8 mouse cellular contexts compared by ENCODE assay signal in the genomic region with DNA sequence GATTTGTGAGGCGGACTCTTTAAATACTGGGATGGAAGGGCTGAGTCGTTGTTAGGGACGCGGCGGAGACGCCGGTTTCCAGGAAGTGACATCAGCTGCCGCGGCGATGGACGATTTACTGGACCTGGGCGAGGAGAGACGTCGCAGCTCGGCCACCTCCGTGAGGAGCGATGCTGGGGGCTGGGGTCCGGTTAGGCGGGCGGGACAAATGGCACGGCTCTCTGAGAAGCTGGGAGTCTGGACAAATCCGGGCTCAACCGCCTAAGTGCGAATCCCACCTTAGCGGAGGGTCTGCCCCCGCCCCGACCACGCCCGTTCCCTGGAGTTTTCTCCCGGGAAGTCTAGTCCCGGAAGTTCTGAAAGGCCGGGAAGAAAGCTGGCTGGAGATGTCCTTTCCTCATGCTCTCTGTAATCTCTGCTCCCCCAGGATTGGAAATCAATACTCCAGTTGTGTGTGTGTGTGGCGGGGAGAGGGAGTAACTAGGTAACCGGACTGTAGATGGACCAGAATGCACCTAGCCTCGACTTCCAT. TPM values are rescaled to one million over a fixed set of nuclear protein-coding genes. Genes with fewer than 3 reads are reported as not detected.
DNase-seq lines count a peak whose midpoint lies in the region; ATAC-seq lines count a peak whose summit lies in the region.

TSS of gene Ift43 (plus strand) at position 61 of the 532 bp plus-strand sequence.

- peak; percentile 41 to 52 for DNase-seq in B cell, adult 2 months
- peak; percentile 46 to 70 for DNase-seq in adrenal gland, postnatal 4 days (ENCODE audit: low spot score in 2 of 2)
- DNase-seq in neural tube, embryonic 11.5 days (ENCODE audit: low spot score), result peak; percentile 90
- DNase-seq in thymus, postnatal 0 days (ENCODE audit: low spot score), result peak; percentile 28

- peaks cover 19% of the 10 kb centered on the region for H3K4me1 ChIP-seq in embryonic facial prominence, embryonic 15.5 days
- H3K4me1 ChIP-seq in heart, embryonic 11.5 days (ENCODE audit: control insufficient read depth, insufficient read depth, low read length), result peaks cover 12% of the 10 kb centered on the region
- peaks cover 18% of the 10 kb centered on the region for H3K4me1 ChIP-seq in kidney, embryonic 15.5 days
- H3K4me1 ChIP-seq in liver, embryonic 12.5 days, result peaks cover 4% of the 10 kb centered on the region; the same call in 1 of the 2 replicates
- H3K4me1 ChIP-seq in neural tube, embryonic 11.5 days (ENCODE audit: control insufficient read depth, insufficient read depth, low read length), result peaks cover 6% of the 10 kb centered on the region

- 0 out of 2 replicates have a peak, but pooled peaks cover 7% of the 10 kb centered on the region for H3K36me3 ChIP-seq in embryonic facial prominence, embryonic 15.5 days
- H3K36me3 ChIP-seq in heart, embryonic 11.5 days (ENCODE audit: control insufficient read depth, insufficient read depth, low read length), result peaks cover 4% of the 10 kb centered on the region; the same call in 1 of the 2 replicates
- H3K36me3 ChIP-seq in kidney, embryonic 15.5 days, result peaks cover 19% of the 10 kb centered on the region
- H3K36me3 ChIP-seq in liver, embryonic 12.5 days, result no peaks in the 10 kb centered on the region
- no peaks in the 10 kb centered on the region; the same call in 1 of the 2 replicates for H3K36me3 ChIP-seq in neural tube, embryonic 11.5 days (ENCODE audit: control insufficient read depth, insufficient read depth, low read length)

- WGBS in embryonic facial prominence, embryonic 15.5 days, result under 1% methylated on average over 35 of the region's 35 CpGs
- under 1% methylated on average over 35 of the region's 35 CpGs for WGBS in heart, embryonic 11.5 days (ENCODE audit: insufficient replicate concordance)
- WGBS in kidney, embryonic 15.5 days, result under 1% methylated on average over 35 of the region's 35 CpGs
- WGBS in liver, embryonic 12.5 days (ENCODE audit: insufficient replicate concordance), result under 1% methylated on average over 35 of the region's 35 CpGs
- under 1% methylated on average over 35 of the region's 35 CpGs for WGBS in neural tube, embryonic 11.5 days

- peak within 1 kb of the TSS; percentile 67 for H3K4me3 ChIP-seq in embryonic facial prominence, embryonic 15.5 days (replicated peaks)
- H3K4me3 ChIP-seq in heart, embryonic 11.5 days (ENCODE audit: low read depth, low read length), result peak within 1 kb of the TSS; percentile 74
- peak within 1 kb of the TSS; percentile 62 for H3K4me3 ChIP-seq in kidney, embryonic 15.5 days (replicated peaks)
- H3K4me3 ChIP-seq in liver, embryonic 12.5 days, result peak within 1 kb of the TSS; percentile 55
- H3K4me3 ChIP-seq in neural tube, embryonic 11.5 days (ENCODE audit: low read depth, low read length), result peak within 1 kb of the TSS; percentile 46

- H3K4me2 ChIP-seq in embryonic facial prominence, embryonic 15.5 days (replicated peaks), result peak within 1 kb of the TSS; percentile 67
- peak within 1 kb of the TSS; percentile 88 for H3K4me2 ChIP-seq in heart, embryonic 11.5 days
- peak within 1 kb of the TSS; percentile 80 for H3K4me2 ChIP-seq in kidney, embryonic 15.5 days
- H3K4me2 ChIP-seq in liver, embryonic 12.5 days, result peak within 1 kb of the TSS; percentile 67
- peak within 1 kb of the TSS; percentile 55 for H3K4me2 ChIP-seq in neural tube, embryonic 11.5 days (ENCODE audit: low read depth)

- no peak for ATAC-seq in embryonic facial prominence, embryonic 15.5 days (ENCODE audit: insufficient number of reproducible peaks, low FRiP score, low TSS enrichment, low read depth)
- ATAC-seq in heart, embryonic 11.5 days (replicated peaks; ENCODE audit: insufficient number of reproducible peaks, low FRiP score, low TSS enrichment), result peak; percentile 49
- ATAC-seq in kidney, embryonic 15.5 days (replicated peaks; ENCODE audit: low FRiP score), result peak; percentile 61
- ATAC-seq in liver, embryonic 12.5 days, result no peak
- ATAC-seq in neural tube, embryonic 11.5 days (ENCODE audit: insufficient read depth, low FRiP score, low TSS enrichment), result peak; percentile 69; the same call in 1 of the 2 replicates

- H3K9me3 ChIP-seq in embryonic facial prominence, embryonic 15.5 days (replicated peaks), result no peaks in the 10 kb centered on the region
- no peaks in the 10 kb centered on the region for H3K9me3 ChIP-seq in heart, embryonic 11.5 days (replicated peaks; ENCODE audit: control insufficient read depth, low read length)
- H3K9me3 ChIP-seq in kidney, embryonic 15.5 days (replicated peaks), result no peaks in the 10 kb centered on the region
- H3K9me3 ChIP-seq in liver, embryonic 12.5 days (replicated peaks), result no peaks in the 10 kb centered on the region
- no peaks in the 10 kb centered on the region for H3K9me3 ChIP-seq in neural tube, embryonic 11.5 days (ENCODE audit: control insufficient read depth, low read length)

- H3K27ac ChIP-seq in embryonic facial prominence, embryonic 15.5 days (replicated peaks), result peak within 1 kb of the TSS; percentile 52; the same call in 1 of the 2 replicates
- peak within 1 kb of the TSS; percentile 31; the same call in 1 of the 2 replicates for H3K27ac ChIP-seq in heart, embryonic 11.5 days (ENCODE audit: low read depth, low read length)
- peak within 1 kb of the TSS; percentile 32; the same call in 1 of the 2 replicates for H3K27ac ChIP-seq in kidney, embryonic 15.5 days
- no peak within 1 kb of the TSS for H3K27ac ChIP-seq in liver, embryonic 12.5 days
- no peak within 1 kb of the TSS for H3K27ac ChIP-seq in neural tube, embryonic 11.5 days (ENCODE audit: low read depth, low read length)

- no peaks in the 10 kb centered on the region for H3K27me3 ChIP-seq in embryonic facial prominence, embryonic 15.5 days
- H3K27me3 ChIP-seq in heart, embryonic 11.5 days (ENCODE audit: control insufficient read depth, insufficient read depth, low read length), result no peaks in the 10 kb centered on the region
- peaks cover 7% of the 10 kb centered on the region; the same call in 1 of the 2 replicates for H3K27me3 ChIP-seq in kidney, embryonic 15.5 days
- H3K27me3 ChIP-seq in liver, embryonic 12.5 days (replicated peaks), result peaks cover 69% of the 10 kb centered on the region
- no peaks in the 10 kb centered on the region for H3K27me3 ChIP-seq in neural tube, embryonic 11.5 days (ENCODE audit: control insufficient read depth, insufficient read depth, low read length)

- H3K9ac ChIP-seq in embryonic facial prominence, embryonic 15.5 days, result peak within 1 kb of the TSS; percentile 37
- H3K9ac ChIP-seq in heart, embryonic 11.5 days (ENCODE audit: low read depth, low read length), result peak within 1 kb of the TSS; percentile 79
- peak within 1 kb of the TSS; percentile 61 for H3K9ac ChIP-seq in kidney, embryonic 15.5 days
- H3K9ac ChIP-seq in liver, embryonic 12.5 days, result peak within 1 kb of the TSS; percentile 39; the same call in 1 of the 2 replicates
- peak within 1 kb of the TSS; percentile 24 for H3K9ac ChIP-seq in neural tube, embryonic 11.5 days (ENCODE audit: low read length)

RNA-seq across cellular contexts. Expression of gene Ift43, which starts in this region (rescaled TPM):
- total RNA-seq in adrenal gland, postnatal 4 days (2021), result 10 to 100 TPM; 30.7 to 34.2 TPM
- 83.6 and 97.9 TPM in 2 replicates for polyA plus RNA-seq in embryonic facial prominence, embryonic 15.5 days (2015; fragmentation: Nextera tagmentation; extraction: Ambion mirVana)
- 113 and 124 TPM in 2 replicates for polyA plus RNA-seq in heart, embryonic 11.5 days (2014; fragmentation: Nextera tagmentation; extraction: Ambion mirVana)
- 70.6 and 76.1 TPM in 2 replicates for polyA plus RNA-seq in kidney, embryonic 15.5 days (2015; fragmentation: Nextera tagmentation; extraction: Ambion mirVana)
- polyA plus RNA-seq in liver, embryonic 12.5 days (2016; fragmentation: Nextera tagmentation; extraction: Ambion mirVana), result 12.3 and 12.9 TPM in 2 replicates
- 84.0 and 88.1 TPM in 2 replicates for polyA plus RNA-seq in neural tube, embryonic 11.5 days (2014; fragmentation: Nextera tagmentation; extraction: Ambion mirVana)
- polyA plus RNA-seq in thymus, postnatal 0 days (2015; fragmentation: Nextera tagmentation; extraction: Ambion mirVana), result 13.6 and 15.6 TPM in 2 replicates

Comparison
In these comparisons a context has a peak if more than half of its experiments do, and no peak if none do; other contexts are left out.
1. DNase-seq: peak in every context shown above with its lines; median percentile 90 in neural tube, embryonic 11.5 days; 58 in adrenal gland, postnatal 4 days; 46 in B cell, adult 2 months; 28 in thymus, postnatal 0 days.
2. ATAC-seq: peak in heart, embryonic 11.5 days (single experiment), kidney, embryonic 15.5 days (single experiment) and neural tube, embryonic 11.5 days (single experiment); none in embryonic facial prominence, embryonic 15.5 days (single experiment) and liver, embryonic 12.5 days (single experiment).
3. H3K27ac ChIP-seq: peak in embryonic facial prominence, embryonic 15.5 days (single experiment), heart, embryonic 11.5 days (single experiment) and kidney, embryonic 15.5 days (single experiment); none in liver, embryonic 12.5 days (single experiment) and neural tube, embryonic 11.5 days (single experiment).
4. H3K9ac ChIP-seq: peak in every context shown above with its lines; median percentile 79 in heart, embryonic 11.5 days; 61 in kidney, embryonic 15.5 days; 39 in liver, embryonic 12.5 days; 37 in embryonic facial prominence, embryonic 15.5 days; 24 in neural tube, embryonic 11.5 days.
5. Peak in every context shown above with its lines, with median percentiles within 50 percentile points of each other: H3K4me2 ChIP-seq and H3K4me3 ChIP-seq.